Mouse (Mus musculus): ENCODE measurements around the gene Gdpd5. TPM values are rescaled to one million over a fixed set of nuclear protein-coding genes. Genes with fewer than 3 reads are reported as not detected.

Gene Gdpd5
- polyA plus RNA-seq, 1 experiment from 2014 or later, result 19.1 TPM

- Histone ChIP-seq H3K4me1 (replicated peaks; ENCODE audit: control insufficient read depth, insufficient read depth, low read length) (peaks cover 13% of the 10 kb centered on the region), H3K9me3 (ENCODE audit: control insufficient read depth, low read length) (no peaks in the 10 kb centered on the region), H3K4me3 (ENCODE audit: low read depth, low read length) (peak overlapping the region; percentile 47), H3K9ac (ENCODE audit: low read length) (peak overlapping the region; percentile 90), H3K27ac (ENCODE audit: low read depth, low read length) (peak overlapping the region; percentile 94), H3K36me3 (ENCODE audit: control insufficient read depth, insufficient read depth, low read length) (no peaks in the 10 kb centered on the region), H3K4me2 (ENCODE audit: low read depth, low read length, severe bottlenecking) (peak overlapping the region; percentile 97), H3K27me3 (ENCODE audit: control insufficient read depth, insufficient read depth, low read length) (no peaks in the 10 kb centered on the region)
- peak; percentile 85 for DNase-seq (ENCODE audit: low spot score)
- under 1% methylated on average over 24 of the region's 24 CpGs for WGBS
- ATAC-seq (replicated peaks; ENCODE audit: low FRiP score), result peak; percentile 39
These were observed 562 bp upstream of the Gdpd5 start for GRCm38 (mm10) chr7:99380491-99381213.

GRCm38 (mm10) chr7:99382088-99383000 is 1.1 kb downstream of the Gdpd5 start:
- Histone ChIP-seq H3K4me2 (ENCODE audit: low read depth, low read length, severe bottlenecking) (peak overlapping the region; percentile 97), H3K4me1 (replicated peaks; ENCODE audit: control insufficient read depth, insufficient read depth, low read length) (peaks cover 13% of the 10 kb centered on the region), H3K36me3 (ENCODE audit: control insufficient read depth, insufficient read depth, low read length) (no peaks in the 10 kb centered on the region), H3K27ac (ENCODE audit: low read depth, low read length) (no peak overlapping the region), H3K4me3 (ENCODE audit: low read depth, low read length) (peak overlapping the region; percentile 47), H3K9me3 (ENCODE audit: control insufficient read depth, low read length) (no peaks in the 10 kb centered on the region), H3K9ac (ENCODE audit: low read length) (peak overlapping the region; percentile 90), H3K27me3 (ENCODE audit: control insufficient read depth, insufficient read depth, low read length) (no peaks in the 10 kb centered on the region)
- ATAC-seq (replicated peaks; ENCODE audit: low FRiP score) (0 out of 2 replicates have a peak, but pooled peaks have one; percentile 0), DNase-seq (ENCODE audit: low spot score) (no peak)
- 11% methylated on average over 30 of the region's 30 CpGs for WGBS

- 56% methylated on average over 5 of the region's 5 CpGs for WGBS
- peak overlapping the region; percentile 27; the same call in 1 of the 2 replicates for H3K9ac ChIP-seq (ENCODE audit: low read length)
- DNase-seq (ENCODE audit: low spot score) (no peak), ATAC-seq (replicated peaks; ENCODE audit: low FRiP score) (no peak)
- peaks cover 13% of the 10 kb centered on the region for H3K4me1 ChIP-seq (replicated peaks; ENCODE audit: control insufficient read depth, insufficient read depth, low read length)
- peak overlapping the region; percentile 97 for H3K4me2 ChIP-seq (ENCODE audit: low read depth, low read length, severe bottlenecking)
- 0 out of 2 replicates have a peak overlapping the region, but pooled peaks have one; percentile 6 for H3K27ac ChIP-seq (ENCODE audit: low read depth, low read length)
- H3K36me3 ChIP-seq (ENCODE audit: control insufficient read depth, insufficient read depth, low read length), result no peaks in the 10 kb centered on the region; the same call in 1 of the 2 replicates
- H3K27me3 ChIP-seq (ENCODE audit: control insufficient read depth, insufficient read depth, low read length), result no peaks in the 10 kb centered on the region
- H3K9me3 ChIP-seq (ENCODE audit: control insufficient read depth, low read length), result no peaks in the 10 kb centered on the region
- peak overlapping the region; percentile 47 for H3K4me3 ChIP-seq (ENCODE audit: low read depth, low read length)
These were observed 2.0 kb downstream of the Gdpd5 start for GRCm38 (mm10) chr7:99383246-99383645.

- peaks cover 13% of the 10 kb centered on the region for H3K4me1 ChIP-seq (replicated peaks; ENCODE audit: control insufficient read depth, insufficient read depth, low read length)
- 21% methylated on average over 4 of the region's 4 CpGs for whole genome bisulfite sequencing
- peak overlapping the region; percentile 19; the same call in 1 of the 2 replicates for H3K4me2 ChIP-seq (ENCODE audit: low read depth, low read length, severe bottlenecking)
- H3K9me3 ChIP-seq (ENCODE audit: control insufficient read depth, low read length), result no peaks in the 10 kb centered on the region
- no peaks in the 10 kb centered on the region for H3K27me3 ChIP-seq (ENCODE audit: control insufficient read depth, insufficient read depth, low read length)
- no peak overlapping the region for H3K27ac ChIP-seq (ENCODE audit: low read depth, low read length)
- ATAC-seq (replicated peaks; ENCODE audit: low FRiP score) (no peak), DNase-seq (ENCODE audit: low spot score) (no peak)
- H3K36me3 ChIP-seq (ENCODE audit: control insufficient read depth, insufficient read depth, low read length), result no peaks in the 10 kb centered on the region; the same call in 1 of the 2 replicates
- no peak overlapping the region; the same call in 1 of the 2 replicates for H3K4me3 ChIP-seq (ENCODE audit: low read depth, low read length)
- H3K9ac ChIP-seq (ENCODE audit: low read length), result peak overlapping the region; percentile 28
These were observed 2.9 kb downstream of the Gdpd5 start for GRCm38 (mm10) chr7:99384101-99384611.

GRCm38 (mm10) chr7:99386030-99386429 is 4.8 kb downstream of the Gdpd5 start:
- Histone ChIP-seq H3K4me1 (replicated peaks; ENCODE audit: control insufficient read depth, insufficient read depth, low read length) (peaks cover 18% of the 10 kb centered on the region), H3K27ac (ENCODE audit: low read depth, low read length) (no peak overlapping the region), H3K4me2 (ENCODE audit: low read depth, low read length, severe bottlenecking) (no peak overlapping the region), H3K27me3 (ENCODE audit: control insufficient read depth, insufficient read depth, low read length) (no peaks in the 10 kb centered on the region), H3K9me3 (ENCODE audit: control insufficient read depth, low read length) (no peaks in the 10 kb centered on the region), H3K36me3 (ENCODE audit: control insufficient read depth, insufficient read depth, low read length) (no peaks in the 10 kb centered on the region; the same call in 1 of the 2 replicates), H3K9ac (ENCODE audit: low read length) (no peak overlapping the region), H3K4me3 (ENCODE audit: low read depth, low read length) (no peak overlapping the region)
- ATAC-seq (replicated peaks; ENCODE audit: low FRiP score), result no peak
- 66% methylated on average over 5 of the region's 5 CpGs for WGBS
- DNase-seq (ENCODE audit: low spot score), result no peak

GRCm38 (mm10) chr7:99386811-99387210 is 5.6 kb downstream of the Gdpd5 start:
- DNase-seq (ENCODE audit: low spot score) (no peak), ATAC-seq (replicated peaks; ENCODE audit: low FRiP score) (no peak)
- H3K4me2 ChIP-seq (ENCODE audit: low read depth, low read length, severe bottlenecking), result no peak overlapping the region
- H3K4me3 ChIP-seq (ENCODE audit: low read depth, low read length), result no peak overlapping the region
- peaks cover 18% of the 10 kb centered on the region for H3K4me1 ChIP-seq (replicated peaks; ENCODE audit: control insufficient read depth, insufficient read depth, low read length)
- H3K9me3 ChIP-seq (ENCODE audit: control insufficient read depth, low read length), result no peaks in the 10 kb centered on the region
- H3K36me3 ChIP-seq (ENCODE audit: control insufficient read depth, insufficient read depth, low read length), result no peaks in the 10 kb centered on the region; the same call in 1 of the 2 replicates
- no peaks in the 10 kb centered on the region for H3K27me3 ChIP-seq (ENCODE audit: control insufficient read depth, insufficient read depth, low read length)
- no peak overlapping the region for H3K9ac ChIP-seq (ENCODE audit: low read length)
- H3K27ac ChIP-seq (ENCODE audit: low read depth, low read length), result no peak overlapping the region
- WGBS, result 87% methylated on average over 4 of the region's 4 CpGs

GRCm38 (mm10) chr7:99387356-99387755 is 6.1 kb downstream of the Gdpd5 start:
- no peak overlapping the region for H3K27ac ChIP-seq (ENCODE audit: low read depth, low read length)
- H3K4me1 ChIP-seq (replicated peaks; ENCODE audit: control insufficient read depth, insufficient read depth, low read length), result peaks cover 15% of the 10 kb centered on the region
- H3K27me3 ChIP-seq (ENCODE audit: control insufficient read depth, insufficient read depth, low read length), result no peaks in the 10 kb centered on the region
- ATAC-seq (replicated peaks; ENCODE audit: low FRiP score) (no peak), DNase-seq (ENCODE audit: low spot score) (no peak)
- no peak overlapping the region for H3K4me3 ChIP-seq (ENCODE audit: low read depth, low read length)
- no peaks in the 10 kb centered on the region; the same call in 1 of the 2 replicates for H3K36me3 ChIP-seq (ENCODE audit: control insufficient read depth, insufficient read depth, low read length)
- WGBS, result 91% methylated on average over 5 of the region's 5 CpGs
- no peak overlapping the region for H3K4me2 ChIP-seq (ENCODE audit: low read depth, low read length, severe bottlenecking)
- H3K9me3 ChIP-seq (ENCODE audit: control insufficient read depth, low read length), result no peaks in the 10 kb centered on the region
- H3K9ac ChIP-seq (ENCODE audit: low read length), result no peak overlapping the region

- no peaks in the 10 kb centered on the region for H3K27me3 ChIP-seq (ENCODE audit: control insufficient read depth, insufficient read depth, low read length)
- WGBS, result 27% methylated on average over 4 of the region's 4 CpGs
- no peaks in the 10 kb centered on the region for H3K9me3 ChIP-seq (ENCODE audit: control insufficient read depth, low read length)
- H3K27ac ChIP-seq (ENCODE audit: low read depth, low read length), result peak overlapping the region; percentile 20; the same call in 1 of the 2 replicates
- DNase-seq (ENCODE audit: low spot score), result no peak
- H3K36me3 ChIP-seq (ENCODE audit: control insufficient read depth, insufficient read depth, low read length), result no peaks in the 10 kb centered on the region; the same call in 1 of the 2 replicates
- no peak overlapping the region for H3K4me2 ChIP-seq (ENCODE audit: low read depth, low read length, severe bottlenecking)
- H3K4me1 ChIP-seq (replicated peaks; ENCODE audit: control insufficient read depth, insufficient read depth, low read length), result peaks cover 9% of the 10 kb centered on the region; the same call in 1 of the 2 replicates
- no peak overlapping the region for H3K4me3 ChIP-seq (ENCODE audit: low read depth, low read length)
- ATAC-seq (replicated peaks; ENCODE audit: low FRiP score), result no peak
- H3K9ac ChIP-seq (ENCODE audit: low read length), result no peak overlapping the region
These were observed 9.3 kb downstream of the Gdpd5 start for GRCm38 (mm10) chr7:99390559-99390958.

Data from forebrain, embryonic 11.5 days (tissue).